ENCODE assay signal across 19 mouse cellular contexts in genomic region chr11:17763411-17763810, GRCm38 (mm10).
DNase-seq lines count a peak whose midpoint lies in the region; ATAC-seq and TF ChIP-seq lines count a peak whose summit lies in the region.
"Had no signal": no experiment of that assay in that cellular context is flagged by ENCODE, and none has a peak within 500 bp of the region (broad histone marks: within the 10 kb centered on the region; RNA-seq: fewer than 3 reads in every experiment).

No protein-coding gene starts in this region.

- H3K27me3 ChIP-seq in midbrain, postnatal 0 days (ENCODE audit: insufficient read depth, low read length) = no peaks in the 10 kb centered on the region
- H3K27me3 ChIP-seq in midbrain, embryonic 10.5 days (ENCODE audit: low read depth, poor library complexity, severe bottlenecking) = no peaks in the 10 kb centered on the region
- H3K27me3 ChIP-seq: heart, embryonic 15.5 days; hindbrain, embryonic 15.5 days; liver, embryonic 13.5 days; midbrain, embryonic 12.5 days had no signal

- 61% methylated on average over 1 of the region's 1 CpGs for WGBS in midbrain, postnatal 0 days
- WGBS in midbrain, embryonic 10.5 days = 72% methylated on average over 1 of the region's 1 CpGs

- ATAC-seq in midbrain, postnatal 0 days (ENCODE audit: low FRiP score) = no peak
- ATAC-seq: forebrain, postnatal 0 days; intestine, embryonic 16.5 days had no signal

- H3K9me3 ChIP-seq in midbrain, postnatal 0 days (ENCODE audit: low read length) = no peaks in the 10 kb centered on the region
- no peaks in the 10 kb centered on the region for H3K9me3 ChIP-seq in midbrain, embryonic 10.5 days (replicated peaks)
- H3K9me3 ChIP-seq: forebrain, embryonic 10.5 days; heart, embryonic 15.5 days; hindbrain, embryonic 15.5 days; liver, embryonic 13.5 days; midbrain, embryonic 12.5 days had no signal

- no peak overlapping the region for H3K9ac ChIP-seq in midbrain, postnatal 0 days (replicated peaks; ENCODE audit: low read length, poor library complexity, severe bottlenecking)
- H3K9ac ChIP-seq: forebrain, postnatal 0 days; heart, embryonic 15.5 days; hindbrain, embryonic 15.5 days; liver, embryonic 13.5 days; midbrain, embryonic 12.5 days had no signal

- no peak overlapping the region for H3K27ac ChIP-seq in midbrain, postnatal 0 days (ENCODE audit: low read depth, low read length)
- H3K27ac ChIP-seq in midbrain, embryonic 10.5 days (replicated peaks) = no peak overlapping the region
- H3K27ac ChIP-seq: forebrain, embryonic 10.5 days; heart, embryonic 15.5 days; hindbrain, embryonic 15.5 days; liver, embryonic 13.5 days; midbrain, embryonic 12.5 days had no signal

- peak; percentile 78 for DNase-seq in midbrain, postnatal 0 days (ENCODE audit: low spot score)
- DNase-seq in midbrain, embryonic 10.5 days (ENCODE audit: low spot score) = no peak
- DNase-seq in cerebellum, adult 11-12 months = peak; percentile 90
- peak; percentile 95 to 97 for DNase-seq in cerebellum, postnatal 10 days
- DNase-seq in kidney, adult 18-20 months = no peak
- no peak for DNase-seq in retina, embryonic 14.5 days (ENCODE audit: low spot score)
- no peak for DNase-seq in thymus, postnatal 14 days
- DNase-seq: adrenal gland, postnatal 10 days; forebrain, postnatal 0 days; heart, postnatal 36 days; kidney, postnatal 25 days; liver, embryonic 13.5 days; lung, adult 2 months; lung, postnatal 14 days had no signal

- H3K36me3 ChIP-seq in midbrain, postnatal 0 days (ENCODE audit: insufficient read depth, low read length) = no peaks in the 10 kb centered on the region
- no peaks in the 10 kb centered on the region for H3K36me3 ChIP-seq in midbrain, embryonic 10.5 days
- H3K36me3 ChIP-seq: forebrain, embryonic 10.5 days; heart, embryonic 15.5 days; hindbrain, embryonic 15.5 days; liver, embryonic 13.5 days; midbrain, embryonic 12.5 days had no signal

- H3K4me2 ChIP-seq in midbrain, postnatal 0 days (ENCODE audit: low read depth, low read length, poor library complexity, severe bottlenecking) = no peak overlapping the region
- H3K4me2 ChIP-seq: heart, embryonic 15.5 days; hindbrain, embryonic 15.5 days; liver, embryonic 13.5 days; midbrain, embryonic 12.5 days had no signal

- no peak for TF ChIP-seq CTCF in midbrain, postnatal 0 days (IDR thresholded peaks at IDR 0.05)

- no peak overlapping the region for H3K4me3 ChIP-seq in midbrain, postnatal 0 days (ENCODE audit: low read depth, low read length)
- H3K4me3 ChIP-seq in midbrain, embryonic 10.5 days = no peak overlapping the region
- H3K4me3 ChIP-seq: forebrain, embryonic 10.5 days; heart, embryonic 15.5 days; hindbrain, embryonic 15.5 days; liver, embryonic 13.5 days; midbrain, embryonic 12.5 days had no signal

- no peaks in the 10 kb centered on the region for H3K4me1 ChIP-seq in midbrain, postnatal 0 days (ENCODE audit: insufficient read depth, low read length)
- no peaks in the 10 kb centered on the region for H3K4me1 ChIP-seq in midbrain, embryonic 10.5 days
- H3K4me1 ChIP-seq: forebrain, embryonic 10.5 days; hindbrain, embryonic 15.5 days; liver, embryonic 13.5 days; midbrain, embryonic 12.5 days had no signal

Comparison
In these comparisons a context has a peak if more than half of its experiments do, and no peak if none do; other contexts are left out.
1. DNase-seq: peak in midbrain, postnatal 0 days (single experiment), cerebellum, adult 11-12 months (single experiment) and cerebellum, postnatal 10 days (2 of 2); none in midbrain, embryonic 10.5 days (single experiment), kidney, adult 18-20 months (single experiment), retina, embryonic 14.5 days (single experiment) and thymus, postnatal 14 days (single experiment).